In genomic region chr2:166152734-166153398, GRCm38 (mm10) we compare ENCODE assay signal across 10 mouse cellular contexts. TPM values are rescaled to one million over a fixed set of nuclear protein-coding genes. Genes with fewer than 3 reads are reported as not detected.
A peak's percentile ranks its signal among the peaks of the same experiment; 100 is the strongest.
DNase-seq lines count a peak whose midpoint lies in the region; ATAC-seq and TF ChIP-seq lines count a peak whose summit lies in the region.
"Had no signal": no experiment of that assay in that cellular context is flagged by ENCODE, and none has a peak within 500 bp of the region (broad histone marks: within the 10 kb centered on the region; RNA-seq: fewer than 3 reads in every experiment).

No protein-coding gene starts in this region.

- no peaks in the 10 kb centered on the region for H3K9me3 ChIP-seq in heart, embryonic 12.5 days (replicated peaks)
- H3K9me3 ChIP-seq in forebrain, postnatal 0 days (ENCODE audit: low read length), result no peaks in the 10 kb centered on the region
- H3K9me3 ChIP-seq: liver, embryonic 15.5 days had no signal

- peak overlapping the region; percentile 84 for H3K4me3 ChIP-seq in heart, embryonic 12.5 days
- peak overlapping the region; percentile 62; the same call in 1 of the 2 replicates for H3K4me3 ChIP-seq in forebrain, postnatal 0 days (ENCODE audit: low read depth, low read length)
- H3K4me3 ChIP-seq: liver, embryonic 15.5 days had no signal

- DNase-seq in heart, postnatal 14 days, result no peak
- DNase-seq in ES-CJ7 (ENCODE audit: low read depth, low spot score), result peak; percentile 38
- DNase-seq in forebrain, postnatal 0 days, result no peak
- DNase-seq in lung, postnatal 36 days, result peak; percentile 59
- DNase-seq in layer of hippocampus, adult 9-10 months (ENCODE audit: low spot score), result no peak
- no peak for DNase-seq in adrenal gland, postnatal 25 days
- DNase-seq: gastrocnemius, postnatal 14 days had no signal

- no peaks in the 10 kb centered on the region for H3K27me3 ChIP-seq in heart, embryonic 12.5 days (replicated peaks)
- peaks cover 8% of the 10 kb centered on the region for H3K27me3 ChIP-seq in forebrain, postnatal 0 days (ENCODE audit: insufficient read depth, low read length)

- peak overlapping the region; percentile 83 for H3K4me2 ChIP-seq in heart, embryonic 12.5 days
- peak overlapping the region; percentile 96 for H3K4me2 ChIP-seq in forebrain, postnatal 0 days (ENCODE audit: low read depth)
- H3K4me2 ChIP-seq: liver, embryonic 15.5 days had no signal

- intact Hi-C loops in heart, postnatal 14 days (cut with DNase I), result no loop called here

- no peaks in the 10 kb centered on the region for H3K36me3 ChIP-seq in heart, embryonic 12.5 days
- H3K36me3 ChIP-seq in forebrain, postnatal 0 days (ENCODE audit: insufficient read depth), result no peaks in the 10 kb centered on the region
- H3K36me3 ChIP-seq: liver, embryonic 15.5 days had no signal

- peak overlapping the region; percentile 27; the same call in 1 of the 2 replicates for H3K27ac ChIP-seq in heart, embryonic 12.5 days (ENCODE audit: poor library complexity, severe bottlenecking)
- no peak overlapping the region for H3K27ac ChIP-seq in forebrain, postnatal 0 days (ENCODE audit: low read depth, low read length)
- H3K27ac ChIP-seq: liver, embryonic 15.5 days had no signal

- WGBS in heart, embryonic 12.5 days, result 37% methylated on average over 11 of the region's 11 CpGs
- 62% methylated on average over 11 of the region's 11 CpGs for WGBS in forebrain, postnatal 0 days

- peak overlapping the region; percentile 96 for H3K9ac ChIP-seq in heart, embryonic 12.5 days
- no peak overlapping the region for H3K9ac ChIP-seq in forebrain, postnatal 0 days
- H3K9ac ChIP-seq: liver, embryonic 15.5 days had no signal

- no peak for ATAC-seq in heart, embryonic 12.5 days (ENCODE audit: insufficient number of reproducible peaks, low FRiP score)
- ATAC-seq in forebrain, postnatal 0 days, result no peak
- no peak for ATAC-seq in erythroid progenitor cell, adult 5-6 weeks (replicated peaks; ENCODE audit: low FRiP score, poor library complexity, severe bottlenecking)

- H3K4me1 ChIP-seq in heart, embryonic 12.5 days (replicated peaks), result peaks cover 67% of the 10 kb centered on the region
- H3K4me1 ChIP-seq in forebrain, postnatal 0 days (ENCODE audit: insufficient read depth), result peaks cover 25% of the 10 kb centered on the region

- TF ChIP-seq CTCF in forebrain, postnatal 0 days (IDR thresholded peaks at IDR 0.05; ENCODE audit: low read depth), result no peak

RNA-seq across cellular contexts. Expression of gene Sulf2, which starts 2.6 kb away (rescaled TPM):
- polyA plus RNA-seq in heart, embryonic 12.5 days (2016; fragmentation: Nextera tagmentation; extraction: Ambion mirVana), result 136 and 137 TPM in 2 replicates
- total RNA-seq in heart, postnatal 14 days (2021), result 10 to 100 TPM; 59.3 to 60.7 TPM
- total RNA-seq in forebrain, postnatal 0 days (2014; rRNA removed), result 65.6 and 95.6 TPM in 2 replicates
- polyA plus RNA-seq in forebrain, postnatal 0 days (2015; fragmentation: Nextera tagmentation; extraction: Ambion mirVana), result 54.4 and 67.5 TPM in 2 replicates
- total RNA-seq in erythroid progenitor cell, adult 5-6 weeks (2015; ENCODE audit: low replicate concordance), result 3.4 and 6.1 TPM in 2 replicates
- total RNA-seq in erythroid progenitor cell, adult 5-6 weeks (2017; ENCODE audit: low replicate concordance), result 2.4 and 3.7 TPM in 2 replicates
- total RNA-seq in adrenal gland, postnatal 25 days (2021), result 54.4 and 55.9 TPM in 2 replicates

Comparison
In these comparisons a context has a peak if more than half of its experiments do, and no peak if none do; other contexts are left out.
1. DNase-seq: peak in ES-CJ7 (single experiment) and lung, postnatal 36 days (single experiment); none in heart, postnatal 14 days (0 of 2), forebrain, postnatal 0 days (single experiment), layer of hippocampus, adult 9-10 months (single experiment) and adrenal gland, postnatal 25 days (single experiment).